Comparison of ENCODE assay signal across 8 mouse cellular contexts in the genomic region with DNA sequence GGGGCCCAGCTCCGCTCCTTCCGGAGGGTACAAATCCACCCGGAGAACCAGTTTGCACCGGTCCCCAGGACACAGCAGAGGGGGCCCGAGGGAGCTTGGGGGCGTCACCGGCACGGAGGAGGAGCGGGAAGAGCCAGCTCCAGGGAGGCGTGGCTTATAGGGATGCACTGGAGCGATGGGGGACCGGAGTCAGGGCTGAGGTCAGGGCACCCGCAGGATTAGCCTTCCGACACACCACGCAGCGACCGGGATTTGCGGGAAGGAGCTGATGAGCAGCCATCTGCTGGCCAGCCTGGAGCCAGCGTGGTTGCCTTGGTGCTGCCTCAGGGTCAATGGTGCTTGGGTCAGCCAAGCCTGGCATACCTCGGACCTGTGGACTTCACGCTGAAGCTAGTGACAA. TPM values are rescaled to one million over a fixed set of nuclear protein-coding genes. Genes with fewer than 3 reads are reported as not detected.
DNase-seq lines count a peak whose midpoint lies in the region; ATAC-seq and TF ChIP-seq lines count a peak whose summit lies in the region.

No protein-coding gene starts in this region.

- H3K4me3 ChIP-seq in lung, embryonic 16.5 days (ENCODE audit: low read length): peak overlapping the region; percentile 48
- H3K4me3 ChIP-seq in heart, embryonic 14.5 days (ENCODE audit: control insufficient read depth in 1 of 2, insufficient read depth in 1 of 2, low read depth in 1 of 2, low read length in 2 of 2): peak overlapping the region; percentile 39 to 40
- peak overlapping the region; percentile 33 for H3K4me3 ChIP-seq in limb, embryonic 14.5 days (replicated peaks; ENCODE audit: low read length)
- H3K4me3 ChIP-seq in neural tube, embryonic 13.5 days: peak overlapping the region; percentile 38

- peaks cover 10% of the 10 kb centered on the region for H3K4me1 ChIP-seq in lung, embryonic 16.5 days (replicated peaks; ENCODE audit: control insufficient read depth, insufficient read depth, low read length)
- peaks cover 3 to 7% of the 10 kb centered on the region in 2 experiments; a peak in 3 of 4 replicates for H3K4me1 ChIP-seq in heart, embryonic 14.5 days (ENCODE audit: control insufficient read depth in 2 of 2, insufficient read depth in 2 of 2, low read length in 2 of 2)
- peaks cover 11% of the 10 kb centered on the region for H3K4me1 ChIP-seq in limb, embryonic 14.5 days (ENCODE audit: control insufficient read depth, insufficient read depth, low read length)
- H3K4me1 ChIP-seq in neural tube, embryonic 13.5 days (replicated peaks): peaks cover 13% of the 10 kb centered on the region

- peak overlapping the region; percentile 65 for H3K9ac ChIP-seq in lung, embryonic 16.5 days (ENCODE audit: low read length)
- peak overlapping the region; percentile 62 for H3K9ac ChIP-seq in heart, embryonic 14.5 days (ENCODE audit: low read length)
- H3K9ac ChIP-seq in limb, embryonic 14.5 days (ENCODE audit: low read depth, low read length, severe bottlenecking): peak overlapping the region; percentile 51; the same call in 1 of the 2 replicates
- H3K9ac ChIP-seq in neural tube, embryonic 13.5 days: peak overlapping the region; percentile 63

- no peak overlapping the region for H3K27ac ChIP-seq in lung, embryonic 16.5 days (ENCODE audit: low read length)
- H3K27ac ChIP-seq in heart, embryonic 14.5 days (replicated peaks in 1 of 2; ENCODE audit: control insufficient read depth in 1 of 2, insufficient read depth in 1 of 2, low read depth in 2 of 2, low read length in 2 of 2): no peak overlapping the region
- no peak overlapping the region for H3K27ac ChIP-seq in limb, embryonic 14.5 days (replicated peaks; ENCODE audit: low read depth, low read length)
- H3K27ac ChIP-seq in neural tube, embryonic 13.5 days (replicated peaks): no peak overlapping the region

- WGBS in lung, embryonic 16.5 days: 3% methylated on average over 21 of the region's 21 CpGs
- under 1% methylated on average over 21 of the region's 21 CpGs for WGBS in heart, embryonic 14.5 days
- WGBS in limb, embryonic 14.5 days: 1% methylated on average over 21 of the region's 21 CpGs
- WGBS in neural tube, embryonic 13.5 days: 1% methylated on average over 21 of the region's 21 CpGs

- peak; percentile 85 for ATAC-seq in lung, embryonic 16.5 days (ENCODE audit: low read depth)
- peak; percentile 65 for ATAC-seq in heart, embryonic 14.5 days (ENCODE audit: insufficient number of reproducible peaks, insufficient read depth, low FRiP score, low read depth)
- ATAC-seq in limb, embryonic 14.5 days (ENCODE audit: low FRiP score, low read depth): peak; percentile 66
- peak; percentile 76; the same call in 1 of the 2 replicates for ATAC-seq in neural tube, embryonic 13.5 days (ENCODE audit: low read depth)

- no peak for TF ChIP-seq POLR2A in limb, embryonic 14.5 days (IDR thresholded peaks at IDR 0.05; ENCODE audit: borderline replicate concordance, extremely low read depth, insufficient read depth, insufficient read length)

- no peaks in the 10 kb centered on the region for H3K9me3 ChIP-seq in lung, embryonic 16.5 days (ENCODE audit: control insufficient read depth, low read length)
- peaks cover 6% of the 10 kb centered on the region; the same call in 1 of the 2 replicates for H3K9me3 ChIP-seq in heart, embryonic 14.5 days (ENCODE audit: control insufficient read depth, low read length)
- H3K9me3 ChIP-seq in limb, embryonic 14.5 days (ENCODE audit: control insufficient read depth, low read length): no peaks in the 10 kb centered on the region
- H3K9me3 ChIP-seq in neural tube, embryonic 13.5 days: no peaks in the 10 kb centered on the region

- no peaks in the 10 kb centered on the region for H3K27me3 ChIP-seq in lung, embryonic 16.5 days (ENCODE audit: control insufficient read depth, insufficient read depth, low read depth, low read length)
- no peaks in the 10 kb centered on the region for H3K27me3 ChIP-seq in heart, embryonic 14.5 days (ENCODE audit: control insufficient read depth, insufficient read depth, low read length)
- no peaks in the 10 kb centered on the region for H3K27me3 ChIP-seq in limb, embryonic 14.5 days (ENCODE audit: control insufficient read depth, insufficient read depth, low read length)
- no peaks in the 10 kb centered on the region for H3K27me3 ChIP-seq in neural tube, embryonic 13.5 days

- peak overlapping the region; percentile 84 for H3K4me2 ChIP-seq in lung, embryonic 16.5 days (ENCODE audit: low read depth, low read length)
- peak overlapping the region; percentile 84 for H3K4me2 ChIP-seq in heart, embryonic 14.5 days (ENCODE audit: low read length)
- H3K4me2 ChIP-seq in limb, embryonic 14.5 days (replicated peaks; ENCODE audit: low read depth, low read length, severe bottlenecking): peak overlapping the region; percentile 69
- peak overlapping the region; percentile 74 for H3K4me2 ChIP-seq in neural tube, embryonic 13.5 days

- H3K36me3 ChIP-seq in lung, embryonic 16.5 days (ENCODE audit: control insufficient read depth, insufficient read depth, low read length): no peaks in the 10 kb centered on the region
- no peaks in the 10 kb centered on the region for H3K36me3 ChIP-seq in heart, embryonic 14.5 days (ENCODE audit: control insufficient read depth, insufficient read depth, low read length)
- H3K36me3 ChIP-seq in limb, embryonic 14.5 days (ENCODE audit: control insufficient read depth, insufficient read depth, low read length): no peaks in the 10 kb centered on the region
- no peaks in the 10 kb centered on the region for H3K36me3 ChIP-seq in neural tube, embryonic 13.5 days

- no peak for DNase-seq in lung, postnatal 14 days
- peak; percentile 88 to 91 for DNase-seq in cerebellum, postnatal 10 days
- peak; percentile 41 for DNase-seq in limb, embryonic 14.5 days (ENCODE audit: low spot score)
- no peak for DNase-seq in urinary bladder, postnatal 25 days (ENCODE audit: low spot score)
- no peak for DNase-seq in B cell, adult 2 months

RNA-seq across cellular contexts. Expression of a gene that starts 19.6 kb away (rescaled TPM):
- polyA plus RNA-seq in lung, embryonic 16.5 days (2015; fragmentation: Nextera tagmentation; extraction: Ambion mirVana): 2,527 and 2,659 TPM in 2 replicates
- polyA plus RNA-seq in heart, embryonic 14.5 days (2014; fragmentation: Nextera tagmentation; extraction: Ambion mirVana): 1,749 and 1,827 TPM in 2 replicates
- 1,296 and 1,586 TPM in 2 replicates for polyA plus RNA-seq in limb, embryonic 14.5 days (2012; rRNA removed)
- 2,743 and 2,800 TPM in 2 replicates for polyA plus RNA-seq in limb, embryonic 14.5 days (2014; fragmentation: Nextera tagmentation; extraction: Ambion mirVana)
- 3,608 and 3,867 TPM in 2 replicates for polyA plus RNA-seq in neural tube, embryonic 13.5 days (2015; fragmentation: Nextera tagmentation; extraction: Ambion mirVana)

RNA-seq across cellular contexts. Expression of a gene that starts 56.8 kb away (rescaled TPM):
- 33.0 and 38.3 TPM in 2 replicates for polyA plus RNA-seq in lung, embryonic 16.5 days (2015; fragmentation: Nextera tagmentation; extraction: Ambion mirVana)
- polyA plus RNA-seq in heart, embryonic 14.5 days (2014; fragmentation: Nextera tagmentation; extraction: Ambion mirVana): 22.3 TPM in 2 replicates
- polyA plus RNA-seq in limb, embryonic 14.5 days (2012; rRNA removed): 24.6 and 29.8 TPM in 2 replicates
- 30.9 and 33.0 TPM in 2 replicates for polyA plus RNA-seq in limb, embryonic 14.5 days (2014; fragmentation: Nextera tagmentation; extraction: Ambion mirVana)
- polyA plus RNA-seq in neural tube, embryonic 13.5 days (2015; fragmentation: Nextera tagmentation; extraction: Ambion mirVana): 25.7 and 33.7 TPM in 2 replicates

Comparison
In these comparisons a context has a peak if more than half of its experiments do, and no peak if none do; other contexts are left out.
1. DNase-seq: peak in cerebellum, postnatal 10 days (2 of 2) and limb, embryonic 14.5 days (single experiment); none in lung, postnatal 14 days (single experiment), urinary bladder, postnatal 25 days (single experiment) and B cell, adult 2 months (0 of 2).
2. Peak in every context shown above with its lines, with median percentiles within 50 percentile points of each other: ATAC-seq, H3K4me2 ChIP-seq, H3K4me3 ChIP-seq and H3K9ac ChIP-seq.